Mouse (Mus musculus) thymus, postnatal 36 days (tissue): ENCODE measurements around the gene Morc3.
"Not testable (repeated sequence)": the region's sequence is repeated elsewhere in the genome, so short reads cannot be mapped to it uniquely, and the experiment has no call there.

Experiments used
- DNase-seq, 2 experiments: peaks; one replicate each; pipeline ENCODE4 v3.0.0; 2022; ENCODE audit warnings: mixed read lengths in 2 of 2

Morc3 gene

DNA sequence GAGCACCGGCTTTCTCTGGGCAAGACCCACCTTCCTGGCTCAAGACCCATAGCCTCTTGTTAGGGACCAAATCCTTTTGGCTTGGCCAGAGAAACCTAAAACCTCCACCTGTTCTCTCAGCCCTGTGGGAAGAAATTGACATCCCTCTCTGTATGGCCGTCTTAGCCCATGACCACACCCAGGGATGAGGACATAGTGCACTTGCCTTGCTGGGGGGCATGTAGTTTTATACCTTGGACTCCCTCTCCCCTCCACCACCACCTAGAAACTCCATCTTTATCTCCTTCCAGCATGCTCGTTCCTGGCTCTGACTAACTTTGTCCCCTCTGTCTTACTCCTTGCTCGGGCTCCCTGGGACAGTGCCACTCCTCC, 12.6 kb upstream of the Morc3 start:
- DNase-seq: no peak

DNA sequence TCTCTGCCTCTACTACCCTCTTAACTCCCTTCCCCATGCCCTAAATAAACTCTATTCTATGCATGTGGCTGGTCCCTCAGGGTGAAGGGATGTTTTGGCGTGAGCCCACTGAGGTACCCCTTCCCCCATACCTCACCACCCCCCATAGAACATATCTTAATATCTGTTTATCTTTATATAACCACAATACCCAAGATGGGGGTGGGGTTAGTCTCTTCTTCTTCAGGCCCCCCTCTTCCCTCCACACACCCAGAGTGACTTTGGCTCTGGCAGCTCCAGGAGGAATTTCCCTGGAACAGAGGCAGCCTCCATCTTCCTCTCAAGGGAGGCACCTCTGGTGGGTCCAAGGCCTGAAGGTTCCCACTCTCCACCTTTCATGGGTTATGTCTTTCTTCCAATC, 11.9 kb upstream of the Morc3 start:
- no peak for DNase-seq

DNA sequence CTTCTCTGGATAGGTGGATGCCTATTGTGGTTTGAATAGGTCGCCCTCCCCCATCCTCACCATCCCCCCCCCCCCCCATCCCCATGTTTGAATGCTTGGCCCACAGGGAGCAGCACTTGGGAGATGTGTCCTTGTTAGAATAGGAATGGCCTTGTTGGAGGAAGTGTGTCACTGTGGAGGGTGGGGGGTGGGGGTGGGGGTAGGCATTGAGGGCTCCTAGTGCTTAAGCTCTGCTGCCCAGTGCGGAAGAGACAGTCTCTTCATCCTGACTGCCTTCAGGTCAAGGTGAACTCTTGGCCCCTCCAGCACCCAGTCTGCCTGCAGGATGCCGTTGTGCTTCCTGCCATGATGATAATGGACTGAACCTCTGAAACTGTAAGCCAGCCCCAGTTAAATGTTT, 10.2 kb upstream of the Morc3 start:
- no peak for DNase-seq

DNA sequence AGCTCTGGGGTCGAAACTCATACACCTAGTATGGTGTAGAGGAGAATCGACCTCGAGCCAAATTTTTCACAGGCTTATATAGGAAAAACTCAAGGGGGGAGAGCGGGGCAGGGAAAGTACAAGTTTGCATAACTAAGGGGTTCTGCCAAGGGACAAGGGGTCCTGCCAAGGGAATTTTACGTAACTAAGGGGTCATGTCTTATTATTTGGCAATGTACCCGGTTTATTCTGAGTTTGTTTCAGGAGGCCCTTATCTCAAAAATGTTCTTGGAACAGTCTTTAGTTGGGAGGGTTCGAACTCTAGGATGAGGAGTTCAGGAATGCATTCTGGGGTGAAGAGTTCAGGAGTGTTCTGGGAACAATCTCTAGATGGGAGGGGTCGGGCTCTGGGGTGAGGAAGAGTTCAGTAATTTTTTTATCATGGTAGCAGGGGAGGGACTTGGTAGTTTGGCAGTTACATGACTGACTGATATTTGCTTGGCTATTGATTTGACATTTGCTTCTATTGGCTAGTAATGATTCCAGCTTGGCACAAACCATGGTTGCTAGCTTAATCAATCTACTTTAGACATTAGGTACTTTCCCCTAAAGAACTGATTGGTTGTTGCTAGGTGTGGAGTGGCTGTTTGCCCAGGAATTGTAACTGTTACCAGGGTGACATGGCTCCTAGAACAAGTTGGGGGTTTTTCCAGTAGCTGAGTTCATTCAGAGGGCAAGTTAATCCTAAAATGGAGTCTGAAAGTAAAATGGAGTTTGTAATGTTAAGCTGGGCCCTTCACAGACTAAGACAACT, 9.3 kb upstream of the Morc3 start:
- not testable (repeated sequence) for DNase-seq

DNA sequence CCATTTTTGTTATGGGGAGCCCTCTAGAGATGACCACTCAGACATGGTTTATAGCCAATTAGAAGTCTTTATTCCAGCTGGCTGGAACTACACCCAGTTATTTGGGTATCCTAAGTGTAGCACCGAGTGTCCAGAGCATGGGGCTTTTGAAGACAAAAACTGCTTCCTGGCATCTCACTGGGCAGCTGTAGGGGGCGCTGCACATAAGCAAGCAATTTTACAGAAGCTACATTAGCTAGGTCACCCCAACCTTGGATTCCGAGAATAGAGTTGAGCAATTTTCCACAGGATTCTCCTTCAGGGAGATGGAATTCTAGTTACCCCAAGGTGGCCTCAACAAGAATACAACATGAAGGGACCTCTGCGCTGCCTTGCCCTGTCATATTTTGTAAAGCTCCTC, 7.1 kb upstream of the Morc3 start:
- no peak for DNase-seq

DNA sequence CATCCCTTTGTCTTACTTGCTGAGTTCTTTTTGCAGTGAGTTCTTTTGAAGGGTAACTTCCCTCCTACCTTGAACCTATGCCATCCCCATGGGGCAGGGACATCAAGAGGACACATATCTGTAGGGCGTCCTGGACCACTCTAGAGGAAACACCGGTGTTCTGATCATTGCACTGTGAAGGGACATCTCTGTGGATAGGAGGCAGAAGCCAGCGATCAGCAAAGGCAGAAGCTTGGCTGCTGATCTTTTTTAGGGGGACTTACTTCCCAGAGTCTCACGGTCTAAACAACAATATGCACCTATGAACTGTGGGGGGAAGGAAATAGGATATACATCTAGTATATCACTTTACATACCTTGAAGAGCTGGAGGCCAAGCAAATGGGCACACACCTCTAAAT, 6.5 kb upstream of the Morc3 start:
- no peak for DNase-seq

DNA sequence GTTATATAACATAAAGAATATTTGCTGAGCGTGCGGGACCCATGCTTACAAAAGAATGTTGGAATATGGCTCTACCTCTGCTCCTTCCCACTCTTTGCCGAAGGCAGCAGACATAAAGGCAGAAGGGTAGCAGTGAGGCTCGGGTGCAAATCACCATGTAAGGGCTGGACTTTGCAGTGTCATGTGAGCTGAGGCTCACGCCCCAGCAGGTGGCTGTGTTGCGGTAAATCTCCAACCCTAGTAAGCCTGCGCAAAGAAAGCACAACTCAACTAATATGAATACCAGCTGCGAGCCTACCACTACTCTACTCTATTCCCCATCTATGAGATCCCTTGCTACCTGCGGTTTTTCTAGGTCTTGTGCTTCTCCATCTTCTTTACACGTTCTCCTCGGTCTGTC, 5.9 kb upstream of the Morc3 start:
- no peak for DNase-seq

DNA sequence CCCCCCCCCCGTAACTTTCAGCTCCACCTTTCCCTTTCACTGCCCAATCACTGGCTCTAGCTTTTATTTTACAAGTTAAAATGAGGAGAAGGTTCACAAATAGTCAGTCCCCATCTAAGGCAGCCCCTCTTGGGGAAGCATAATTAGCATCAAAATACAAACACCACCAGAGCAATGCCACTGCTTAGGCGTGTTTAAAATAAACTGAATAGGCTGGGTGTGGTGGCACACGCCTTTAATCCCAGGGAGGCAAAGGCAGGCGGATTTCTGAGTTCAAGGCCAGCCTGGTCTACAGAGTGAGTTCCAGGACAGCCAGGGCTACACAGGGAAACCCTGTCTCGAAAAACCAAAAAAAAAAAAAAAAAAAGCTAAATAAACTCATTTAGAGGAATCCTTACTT, 5.4 kb upstream of the Morc3 start:
- DNase-seq: not testable (repeated sequence)

DNA sequence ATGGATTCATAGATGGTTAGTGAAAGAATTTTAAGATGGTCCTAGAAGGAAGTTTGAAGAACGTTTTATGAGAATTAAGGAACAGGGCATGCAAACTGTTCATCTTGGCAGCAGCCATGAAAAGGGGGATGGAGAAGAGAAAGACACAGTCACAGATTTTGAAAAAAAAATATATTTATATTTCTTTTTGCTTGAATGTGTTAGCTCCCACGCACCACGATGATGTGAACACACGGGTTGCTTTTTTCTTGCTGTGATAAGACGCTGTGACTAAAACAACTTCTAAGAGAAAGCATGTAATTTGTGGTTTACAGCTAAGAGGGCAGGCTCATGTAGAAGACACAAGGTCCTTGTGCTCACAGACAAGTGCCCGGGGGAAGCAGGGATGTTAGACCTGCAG, 5.0 kb upstream of the Morc3 start:
- no peak for DNase-seq

DNA sequence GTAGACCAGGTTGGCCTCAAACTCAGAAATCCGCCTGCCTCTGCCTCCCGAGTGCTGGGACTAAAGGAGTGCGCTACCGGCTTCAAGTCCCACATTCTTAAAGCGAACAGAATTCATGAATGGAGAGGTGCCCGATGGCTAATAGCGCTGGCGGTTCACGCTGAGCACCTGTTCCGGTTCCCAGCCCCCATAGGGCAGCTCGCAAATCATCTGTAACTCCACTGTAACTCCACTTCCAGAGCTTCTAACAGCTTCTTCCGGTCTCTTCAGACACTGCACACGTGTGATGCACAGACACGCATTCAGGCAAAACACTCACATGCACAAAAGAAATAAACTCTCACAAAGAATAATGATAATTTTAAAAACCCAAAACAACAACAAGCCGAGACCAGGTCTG, 2.4 kb upstream of the Morc3 start:
- no peak for DNase-seq

DNA sequence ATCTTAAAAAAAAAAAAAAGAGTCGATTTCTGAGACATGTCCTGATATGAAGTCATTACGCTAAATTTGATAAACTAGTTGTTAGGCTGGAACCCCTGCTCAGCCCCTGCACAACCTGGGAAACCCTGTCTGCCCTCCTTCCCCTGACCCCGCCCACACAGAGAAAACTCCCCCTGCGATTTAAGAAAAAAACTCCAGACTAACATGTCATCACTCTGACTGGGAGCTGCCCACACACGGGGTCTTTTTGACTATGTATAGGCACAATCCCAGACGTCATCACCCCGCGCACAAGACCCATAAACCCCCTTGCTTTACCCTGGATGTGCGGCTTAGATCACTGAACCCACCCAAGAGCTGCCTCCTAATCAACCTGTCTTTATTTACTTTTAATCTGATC, 1.9 kb upstream of the Morc3 start:
- no peak for DNase-seq

DNA sequence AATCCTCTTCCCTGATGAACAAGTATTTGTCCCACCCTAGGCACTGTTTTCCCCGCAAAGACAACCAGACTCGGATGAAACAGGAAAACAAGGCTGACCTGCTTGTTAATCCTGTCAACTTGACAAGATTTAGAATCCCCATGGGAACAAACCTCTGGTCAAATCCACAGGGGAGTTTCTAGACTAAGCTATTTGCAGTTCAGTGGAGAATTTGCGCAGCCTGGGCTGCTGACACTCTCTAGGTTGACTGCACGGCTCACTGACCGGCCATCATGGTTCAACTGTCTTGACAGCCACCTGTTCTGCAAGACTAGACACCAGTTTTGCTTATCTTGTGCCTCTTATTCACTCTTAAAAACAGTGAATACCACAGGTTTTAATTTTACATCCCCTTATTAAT, 1.0 kb upstream of the Morc3 start:
- no peak for DNase-seq

DNA sequence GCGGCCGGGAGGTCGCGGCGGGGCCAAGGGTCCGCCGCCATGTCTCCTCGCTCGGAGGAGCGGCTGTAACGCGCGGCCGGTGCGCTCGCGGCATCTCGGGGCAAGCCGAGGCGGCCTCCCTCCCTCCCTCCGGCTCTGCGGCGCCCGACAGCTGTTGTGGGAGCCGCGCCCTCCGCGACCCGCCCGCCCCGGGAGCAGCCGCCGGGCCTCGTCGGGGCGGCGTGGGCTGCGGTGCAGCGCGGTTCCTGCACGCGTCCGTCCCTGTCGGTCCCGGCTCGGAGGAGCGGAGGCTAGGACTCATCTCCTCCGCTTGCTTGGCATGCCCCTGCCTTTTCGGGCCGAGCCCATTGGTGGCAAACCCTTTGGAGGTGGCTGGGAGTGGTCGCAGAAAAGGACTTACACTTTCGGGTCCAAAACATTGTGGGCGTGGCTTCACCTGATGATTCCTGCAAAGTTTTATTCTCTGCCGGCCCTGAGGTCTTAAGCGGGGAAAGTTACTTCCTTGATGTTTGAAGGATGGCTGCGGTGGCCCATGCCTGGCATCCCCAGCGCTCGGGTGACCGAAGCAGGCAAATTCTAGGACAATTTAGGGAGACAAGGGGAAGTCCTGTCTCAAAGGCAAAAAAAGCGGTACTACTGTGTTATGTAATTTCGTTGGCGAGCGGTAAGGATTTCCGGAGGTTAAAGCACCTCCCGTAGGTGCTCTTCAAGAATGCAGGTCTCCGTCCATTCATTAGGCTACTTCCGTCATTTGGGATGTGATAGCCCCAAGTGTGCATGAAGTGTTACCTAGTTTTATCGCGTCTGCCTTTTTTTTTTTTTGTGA, 743 bp downstream of the Morc3 start:
- peak in 1 of 2 experiments; percentile 60 for DNase-seq

DNA sequence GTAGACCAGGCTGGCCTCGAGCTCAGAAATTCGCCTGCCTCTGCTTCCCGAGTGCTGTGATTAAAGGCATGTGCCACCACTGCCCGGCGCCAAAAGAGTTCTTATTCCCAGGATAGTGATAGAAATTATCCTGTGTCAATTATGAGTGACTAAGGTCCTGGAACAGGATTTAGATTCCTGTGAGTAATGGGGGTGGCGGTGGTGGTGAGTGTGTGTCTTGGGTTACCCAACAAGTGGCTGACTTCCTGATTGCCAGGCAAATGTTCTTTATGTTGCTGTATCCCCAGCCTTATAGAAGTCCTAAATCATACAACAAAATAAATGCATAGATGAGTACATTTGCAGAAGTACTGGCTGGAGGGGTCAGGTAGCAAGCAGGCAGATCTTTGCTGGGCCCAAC, 1.6 kb downstream of the Morc3 start:
- no peak for DNase-seq

DNA sequence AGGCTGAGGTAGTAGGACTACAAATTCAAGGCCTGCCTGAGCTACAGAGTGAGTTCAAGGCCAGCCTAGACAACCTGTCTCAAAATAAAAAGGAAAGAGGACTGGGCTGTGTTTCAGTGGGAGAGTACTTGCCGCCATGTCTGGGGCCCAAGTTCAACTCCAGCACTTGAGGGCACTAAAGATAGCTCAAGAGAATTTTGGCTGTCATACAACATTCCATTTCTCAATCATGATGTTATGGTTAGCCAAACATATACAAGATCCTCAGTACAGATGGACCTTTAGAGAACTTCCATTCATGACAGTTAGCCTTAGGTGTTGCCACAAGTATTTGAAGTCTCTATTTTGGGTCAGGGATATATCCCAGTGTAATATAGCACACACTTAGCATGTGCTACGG, 2.2 kb downstream of the Morc3 start:
- no peak for DNase-seq

DNA sequence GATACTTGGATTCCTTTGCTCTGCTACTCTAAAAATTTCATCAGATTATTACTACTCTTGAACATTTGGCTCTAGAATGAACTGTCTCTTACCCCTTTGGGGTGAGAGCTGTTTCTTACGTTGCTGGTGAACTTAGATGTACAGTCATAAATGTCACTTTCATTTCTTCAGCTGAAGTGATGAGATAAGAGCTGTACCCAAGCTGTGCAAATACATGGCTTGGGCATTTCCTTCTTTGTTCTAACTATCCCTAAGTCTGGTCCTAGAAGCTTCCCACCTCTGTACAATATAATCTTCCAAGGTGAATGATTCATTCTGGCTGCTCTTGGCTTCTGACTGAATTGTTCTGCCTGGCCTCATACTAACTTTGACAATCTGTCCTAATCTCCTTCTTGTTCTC, 7.1 kb downstream of the Morc3 start:
- no peak for DNase-seq

DNA sequence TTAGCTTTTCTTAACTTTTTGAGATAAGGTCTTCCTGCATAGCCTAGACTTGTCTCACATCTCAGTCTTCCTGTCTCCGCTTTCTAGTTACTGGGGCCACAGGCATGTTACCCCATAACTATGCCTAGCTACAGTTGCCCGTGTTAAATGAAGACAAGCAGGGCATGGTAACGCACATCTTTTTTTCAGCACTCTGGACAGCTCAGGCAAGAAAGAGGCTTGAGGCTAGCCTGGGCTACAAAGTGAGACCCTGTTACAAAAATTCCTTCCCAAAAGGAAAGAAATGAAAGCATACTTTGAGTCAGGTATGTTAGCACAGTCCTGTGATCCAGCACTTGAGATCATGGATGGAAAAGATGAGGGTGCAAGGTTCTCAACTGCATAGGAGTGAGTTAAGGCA, 18.6 kb downstream of the Morc3 start:
- no peak for DNase-seq

DNA sequence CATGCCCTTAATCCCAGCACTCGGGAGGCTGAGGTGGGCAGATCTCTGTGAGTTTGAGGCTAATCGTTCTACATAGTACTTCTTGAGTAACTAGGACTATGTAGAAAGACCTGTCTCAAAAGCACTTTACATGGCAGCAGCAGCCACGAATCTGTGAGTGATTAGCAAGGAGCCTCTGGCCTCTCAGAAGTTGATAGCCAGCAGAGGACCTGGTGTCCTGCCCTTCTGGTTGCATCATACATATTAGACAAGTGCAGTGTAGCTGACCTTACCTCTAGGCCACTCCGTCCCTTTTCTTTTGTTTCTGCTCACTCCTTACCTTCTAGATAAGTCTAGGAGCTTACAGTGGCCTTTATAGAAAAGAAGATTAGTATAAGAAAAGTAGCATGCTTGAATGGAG, 28.0 kb downstream of the Morc3 start:
- no peak for DNase-seq

DNA sequence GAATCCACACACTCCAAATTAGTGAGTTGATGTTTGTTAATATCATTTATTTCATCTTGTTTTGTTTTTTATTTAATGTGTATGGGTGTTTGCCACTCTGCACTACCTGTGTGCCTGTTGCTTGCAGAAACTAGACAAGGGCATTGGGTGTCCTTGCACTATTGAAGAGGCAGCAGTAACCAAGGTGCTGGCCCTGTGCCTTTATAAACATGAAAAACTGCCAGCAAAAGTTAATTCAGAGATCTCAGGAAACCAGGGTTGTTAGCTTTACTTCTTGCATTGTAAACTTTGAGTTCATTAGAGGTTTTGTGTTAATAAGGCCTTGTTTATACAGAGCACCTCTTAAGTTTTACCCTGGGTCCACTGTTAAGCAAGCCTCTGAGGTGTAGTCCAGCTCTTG, 28.8 kb downstream of the Morc3 start:
- DNase-seq: no peak

DNA sequence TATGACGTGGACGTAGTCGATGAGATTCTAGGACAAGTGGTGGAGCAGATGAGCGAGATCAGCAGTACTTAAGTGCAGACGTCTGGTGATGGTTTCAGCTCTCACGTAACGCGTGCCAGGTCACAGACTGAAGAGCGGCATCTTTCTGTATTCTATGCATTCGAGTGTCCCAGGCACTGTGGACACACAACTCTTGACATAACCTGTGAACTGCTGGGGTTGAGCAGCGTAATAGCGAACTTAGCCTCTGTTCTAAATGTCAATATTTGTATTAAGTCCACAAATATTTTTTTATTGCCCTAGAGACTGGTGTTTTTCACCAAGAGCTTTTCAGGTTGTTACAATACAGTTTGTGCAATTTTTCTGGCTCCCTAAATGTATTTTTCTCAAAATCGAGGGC, 42.9 kb downstream of the Morc3 start:
- DNase-seq: no peak

DNA sequence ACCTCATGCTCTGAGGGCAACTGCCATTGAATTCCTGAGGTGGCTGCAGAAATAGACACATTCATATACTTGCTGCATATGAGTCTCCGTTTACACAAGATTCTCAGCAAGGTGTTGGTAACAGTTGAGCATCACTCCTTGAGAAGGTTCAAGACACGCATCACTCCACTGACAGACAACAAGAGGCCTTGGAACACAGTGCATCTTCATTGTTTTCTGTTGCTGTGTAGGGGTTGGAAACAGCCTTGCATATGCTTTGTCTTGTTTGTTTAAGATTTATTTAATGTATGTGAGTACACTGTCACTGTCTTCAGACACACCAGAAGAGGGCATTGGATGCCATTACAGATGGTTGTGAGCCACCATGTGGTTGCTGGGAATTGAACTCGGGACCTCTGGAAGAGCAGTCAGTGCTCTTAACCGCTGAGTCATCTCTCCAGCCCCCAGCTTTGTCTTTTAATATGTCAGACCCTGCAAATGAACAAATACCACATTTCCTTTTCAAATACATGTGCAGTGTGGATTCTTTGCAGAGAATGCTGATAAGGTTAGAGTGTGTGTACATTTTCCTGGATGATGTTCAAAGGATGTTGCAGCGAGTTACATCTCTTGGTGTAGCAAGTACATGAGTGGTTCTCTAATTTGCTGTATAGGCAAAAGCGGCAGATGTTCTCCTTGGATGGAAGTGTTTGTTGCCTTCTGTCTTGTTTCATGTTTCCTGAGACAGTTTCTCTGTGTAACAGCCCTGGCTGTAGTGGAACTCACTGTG, 45.9 kb downstream of the Morc3 start:
- no peak for DNase-seq

DNA sequence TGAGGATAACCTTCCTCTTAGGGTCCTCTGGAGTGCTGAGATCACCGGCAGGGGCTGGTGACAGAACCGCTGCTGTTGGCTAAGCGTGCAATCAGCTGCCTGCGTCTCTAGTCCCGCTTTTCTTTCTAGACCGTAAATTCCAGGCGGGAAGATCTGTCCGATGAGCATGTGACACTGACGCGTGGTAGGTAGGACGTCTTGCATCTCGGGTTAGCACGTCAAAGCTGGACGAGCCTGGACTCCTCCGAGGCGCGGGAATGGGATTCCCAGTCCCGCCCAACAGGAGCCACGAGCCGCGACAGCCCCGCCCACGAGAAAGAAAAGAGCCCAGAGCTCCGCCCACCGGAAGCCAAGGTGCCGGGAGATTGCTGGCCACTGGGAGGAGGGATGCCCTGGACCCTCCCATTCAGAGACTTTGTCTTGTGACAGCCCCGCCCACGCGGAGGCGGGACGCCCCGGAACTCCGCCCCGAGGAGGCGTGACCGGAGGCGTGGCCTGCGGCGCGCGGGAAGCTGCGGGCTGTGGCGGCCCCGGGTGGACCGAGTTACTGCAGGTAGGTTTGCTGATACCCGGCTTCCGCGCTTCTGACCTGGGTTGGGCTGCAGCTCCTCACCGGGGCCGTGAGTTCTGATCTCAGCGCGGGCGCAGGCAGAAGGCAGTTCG, 51.6 kb downstream of the Morc3 start, which contains the start of gene Chaf1b:
Gene Chaf1b, plus strand, starts transcription at position 479 of the 663 bp plus-strand sequence.
- peak; percentile 97 to 99 for DNase-seq

DNA sequence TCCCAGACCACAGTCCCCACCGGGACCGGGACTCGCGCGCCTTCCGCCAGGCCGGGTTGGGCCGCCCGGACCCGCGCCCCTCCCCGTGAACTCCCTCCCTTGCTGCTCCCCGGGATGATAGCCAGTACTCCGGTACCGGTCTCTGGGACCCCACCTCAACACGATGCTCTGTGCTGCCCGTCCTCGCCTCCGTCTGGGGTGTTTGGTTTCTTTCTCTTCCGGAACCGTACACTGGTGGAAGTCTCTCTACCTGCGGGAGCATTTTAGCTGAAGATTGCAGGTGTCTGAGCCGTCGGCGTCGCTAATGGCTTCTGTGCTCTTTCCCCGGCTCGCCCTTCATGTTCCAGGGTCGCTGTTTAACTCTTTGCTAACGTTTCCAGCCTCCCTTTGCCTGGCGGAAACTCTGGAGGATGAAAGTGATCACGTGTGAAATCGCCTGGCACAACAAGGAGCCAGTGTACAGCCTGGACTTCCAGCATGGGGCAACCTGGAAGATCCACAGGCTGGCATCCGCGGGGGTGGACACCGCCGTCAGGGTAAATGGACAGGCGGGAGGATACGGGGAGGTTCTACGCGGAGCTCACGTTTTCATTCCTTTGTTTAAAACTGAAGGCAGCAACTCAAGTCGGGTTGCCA, 52.3 kb downstream of the Morc3 start:
- DNase-seq: no peak
